Mouse (Mus musculus) CH12.LX (cell line): Measurements from ENCODE around the gene Prkca. TPM values are rescaled to one million over a fixed set of nuclear protein-coding genes. Genes with fewer than 3 reads are reported as not detected.
A peak's percentile ranks its signal among the peaks of the same experiment; 100 is the strongest.

Source experiments
- DNase-seq: peaks from one replicate; pipeline ENCODE4 v3.0.0-alpha.2; 2013; ENCODE audit errors: extremely low read depth
- H3K27ac ChIP-seq: 2 replicates; pipeline ENCODE4 v1.5.1; 2012; ENCODE audit warnings: low read depth, mild to moderate bottlenecking, control low read depth, moderate library complexity; ENCODE audit not compliant: insufficient read depth
- H3K27me3 ChIP-seq: replicated peaks from 2 replicates; pipeline ENCODE3; 2012; ENCODE audit warnings: inconsistent platforms
- H3K36me3 ChIP-seq, 2 experiments: replicated peaks in 1 of 2; 2 replicates each; pipeline versions ENCODE3 to v1.6.1; 2012; ENCODE audit warnings: inconsistent platforms in 1 of 2, low read length in 1 of 2, mild to moderate bottlenecking in 1 of 2, mixed read lengths in 1 of 2, moderate library complexity in 1 of 2; ENCODE audit not compliant: control insufficient read depth in 1 of 2, insufficient read depth in 1 of 2
- H3K4me1 ChIP-seq, 2 experiments: 2 replicates each; pipeline ENCODE4 v1.6.1; 2012; ENCODE audit warnings: inconsistent platforms in 1 of 2, moderate library complexity in 1 of 2; ENCODE audit not compliant: insufficient read depth in 2 of 2, control insufficient read depth in 1 of 2
- H3K4me2 ChIP-seq: 2 replicates; pipeline ENCODE4 v1.6.1; 2012; ENCODE audit warnings: low read depth, mild to moderate bottlenecking, control low read depth; ENCODE audit not compliant: poor library complexity, insufficient read depth, severe bottlenecking
- H3K4me3 ChIP-seq, 3 experiments: fragments of 150-350 bp in 1 of 3; sonication (generic) in 1 of 3; replicated peaks in 1 of 3; 2 replicates each; pipeline versions ENCODE3 to v1.5.1; 2011 to 2012; ENCODE audit warnings: low read depth in 2 of 3, low read length in 2 of 3, mild to moderate bottlenecking in 2 of 3, moderate library complexity in 2 of 3, control low read depth in 1 of 3, improper control_type of control experiment in 1 of 3, inconsistent platforms in 1 of 3, mixed read lengths in 1 of 3; ENCODE audit not compliant: poor library complexity in 1 of 3
- H3K79me2 ChIP-seq: replicated peaks from 2 replicates; pipeline ENCODE4 v1.6.1; 2012; ENCODE audit warnings: mild to moderate bottlenecking, moderate library complexity; ENCODE audit not compliant: control insufficient read depth, poor library complexity, insufficient read depth, severe bottlenecking; ENCODE audit errors: extremely low read depth
- H3K9ac ChIP-seq: 2 replicates; pipeline ENCODE4 v1.6.1; 2012; ENCODE audit warnings: low read depth, mild to moderate bottlenecking, control low read depth, moderate library complexity; ENCODE audit not compliant: insufficient read depth
- H3K9me3 ChIP-seq: replicated peaks from 2 replicates; pipeline ENCODE3; 2012; ENCODE audit warnings: low read length, inconsistent platforms, mixed read lengths
- BHLHE40 ChIP-seq: IDR thresholded peaks from 2 replicates; pipeline ENCODE4 v1.6.1; 2011; ENCODE audit warnings: mild to moderate bottlenecking, low read depth, low read length, improper control_type of control experiment
- CHD1 ChIP-seq: IDR thresholded peaks from 2 replicates; pipeline ENCODE4 v1.6.1; 2012; ENCODE audit warnings: low read depth, low read length, improper control_type of control experiment, inconsistent platforms
- CHD2 ChIP-seq: IDR thresholded peaks from 2 replicates; pipeline ENCODE4 v1.6.1; 2011; ENCODE audit warnings: low read length, improper control_type of control experiment
- CTCF ChIP-seq, 2 experiments: IDR thresholded peaks in 1 of 2; conservative IDR thresholded peaks in 1 of 2; 2 replicates each; pipeline ENCODE4 v1.5.1; 2011 to 2012; ENCODE audit warnings: low read depth in 2 of 2, low read length in 2 of 2, improper control_type of control experiment in 1 of 2, inconsistent platforms in 1 of 2, mild to moderate bottlenecking in 1 of 2, moderate library complexity in 1 of 2
- E2F4 ChIP-seq: IDR thresholded peaks from 2 replicates; pipeline ENCODE4 v1.6.1; 2011; ENCODE audit warnings: low read depth, low read length, improper control_type of control experiment; ENCODE audit not compliant: insufficient replicate concordance
- ELF1 ChIP-seq: IDR thresholded peaks from 2 replicates; pipeline ENCODE4 v1.6.1; 2014; ENCODE audit warnings: low read depth, mild to moderate bottlenecking, inconsistent platforms, low read length, improper control_type of control experiment
- EP300 ChIP-seq: IDR thresholded peaks from 2 replicates; pipeline ENCODE4 v1.6.1; 2011; ENCODE audit warnings: low read length, improper control_type of control experiment
- ETS1 ChIP-seq: conservative IDR thresholded peaks from 2 replicates; pipeline ENCODE4 v1.6.1; 2012; ENCODE audit warnings: low read depth, mild to moderate bottlenecking, inconsistent platforms, low read length, improper control_type of control experiment, moderate library complexity
- GABPA ChIP-seq: IDR thresholded peaks from 2 replicates; pipeline ENCODE4 v1.6.1; 2012; ENCODE audit warnings: low read depth, low read length, improper control_type of control experiment, inconsistent platforms; ENCODE audit not compliant: insufficient replicate concordance
- HCFC1 ChIP-seq: IDR thresholded peaks from 2 replicates; pipeline ENCODE4 v1.6.1; 2012; ENCODE audit warnings: low read depth, mild to moderate bottlenecking, inconsistent platforms, low read length, improper control_type of control experiment
- IRF4 ChIP-seq: IDR thresholded peaks from 2 replicates; pipeline ENCODE4 v1.6.1; 2014; ENCODE audit warnings: low read depth, mild to moderate bottlenecking, inconsistent platforms, low read length, improper control_type of control experiment
- JUN ChIP-seq: IDR thresholded peaks from 2 replicates; pipeline ENCODE4 v1.6.1; 2011; ENCODE audit warnings: low read depth, mild to moderate bottlenecking, low read length, improper control_type of control experiment, moderate library complexity; ENCODE audit not compliant: insufficient read depth
- JUND ChIP-seq: conservative IDR thresholded peaks from 2 replicates; pipeline ENCODE4 v1.6.1; 2011; ENCODE audit warnings: low read depth, low read length, improper control_type of control experiment
- KAT2A ChIP-seq: IDR thresholded peaks from 2 replicates; pipeline ENCODE4 v1.6.1; 2012; ENCODE audit warnings: low read length, improper control_type of control experiment, inconsistent platforms; ENCODE audit not compliant: insufficient replicate concordance
- MAFK ChIP-seq: IDR thresholded peaks from 2 replicates; pipeline ENCODE4 v1.6.1; 2011; ENCODE audit warnings: low read length, improper control_type of control experiment; ENCODE audit not compliant: insufficient replicate concordance
- MAX ChIP-seq: IDR thresholded peaks from 2 replicates; pipeline ENCODE4 v1.6.1; 2011; ENCODE audit warnings: low read length, improper control_type of control experiment
- MAZ ChIP-seq: IDR thresholded peaks from 2 replicates; pipeline ENCODE4 v1.6.1; 2012; ENCODE audit warnings: low read depth, mild to moderate bottlenecking, inconsistent platforms, low read length, improper control_type of control experiment, moderate library complexity
- MEF2A ChIP-seq: IDR thresholded peaks from 2 replicates; pipeline ENCODE4 v1.6.1; 2014; ENCODE audit warnings: low read depth, mild to moderate bottlenecking, inconsistent platforms, low read length, improper control_type of control experiment, borderline replicate concordance
- MXI1 ChIP-seq: IDR thresholded peaks from 2 replicates; pipeline ENCODE4 v1.6.1; 2011; ENCODE audit warnings: mild to moderate bottlenecking, low read depth, low read length, improper control_type of control experiment
- MYC ChIP-seq: IDR thresholded peaks from 2 replicates; pipeline ENCODE4 v1.6.1; 2011; ENCODE audit warnings: low read depth, mild to moderate bottlenecking, improper control_type of control experiment, low read length
- NELFE ChIP-seq: IDR thresholded peaks from 2 replicates; pipeline ENCODE4 v1.6.1; 2011; ENCODE audit warnings: low read depth, low read length, improper control_type of control experiment
- NRF1 ChIP-seq: IDR thresholded peaks from 2 replicates; pipeline ENCODE4 v1.6.1; 2014; ENCODE audit warnings: low read depth, mild to moderate bottlenecking, inconsistent platforms, low read length, improper control_type of control experiment, moderate library complexity
- PAX5 ChIP-seq: IDR thresholded peaks from 2 replicates; pipeline ENCODE4 v1.6.1; 2012; ENCODE audit warnings: low read length, inconsistent platforms, mixed read lengths
- POLR2A ChIP-seq: IDR thresholded peaks from 2 replicates; pipeline ENCODE4 v1.6.1; 2011; ENCODE audit warnings: low read depth, mild to moderate bottlenecking, improper control_type of control experiment, low read length
- POLR2AphosphoS2 ChIP-seq: IDR thresholded peaks from 2 replicates; pipeline ENCODE4 v1.6.1; 2011; ENCODE audit warnings: low read depth, low read length, improper control_type of control experiment
- RAD21 ChIP-seq: IDR thresholded peaks from 2 replicates; pipeline ENCODE4 v1.6.1; 2011; ENCODE audit warnings: low read depth, mild to moderate bottlenecking, low read length, improper control_type of control experiment, moderate library complexity
- RCOR1 ChIP-seq: conservative IDR thresholded peaks from 2 replicates; pipeline ENCODE4 v1.6.1; 2012; ENCODE audit warnings: low read depth, mild to moderate bottlenecking, inconsistent platforms, low read length, improper control_type of control experiment
- SIN3A ChIP-seq: IDR thresholded peaks from 2 replicates; pipeline ENCODE4 v1.6.1; 2012; ENCODE audit warnings: low read length, improper control_type of control experiment, inconsistent platforms
- SMC3 ChIP-seq: IDR thresholded peaks from 2 replicates; pipeline ENCODE4 v1.6.1; 2011; ENCODE audit warnings: low read depth, low read length, improper control_type of control experiment
- TBP ChIP-seq: conservative IDR thresholded peaks from 2 replicates; pipeline ENCODE4 v1.6.1; 2011; ENCODE audit warnings: low read depth, low read length, improper control_type of control experiment
- TCF12 ChIP-seq: IDR thresholded peaks from 2 replicates; pipeline ENCODE4 v1.6.1; 2014; ENCODE audit warnings: low read depth, mild to moderate bottlenecking, inconsistent platforms, low read length, improper control_type of control experiment
- UBTF ChIP-seq: IDR thresholded peaks from 2 replicates; pipeline ENCODE4 v1.6.1; 2012; ENCODE audit warnings: low read depth, mild to moderate bottlenecking, inconsistent platforms, low read length, improper control_type of control experiment, moderate library complexity
- USF1 ChIP-seq: IDR thresholded peaks from 2 replicates; pipeline ENCODE4 v1.6.1; 2014; ENCODE audit warnings: low read depth, mild to moderate bottlenecking, inconsistent platforms, low read length, improper control_type of control experiment
- USF2 ChIP-seq: conservative IDR thresholded peaks from 2 replicates; pipeline ENCODE4 v1.6.1; 2011; ENCODE audit warnings: low read depth, low read length, improper control_type of control experiment
- ZC3H11A ChIP-seq: IDR thresholded peaks from 2 replicates; pipeline ENCODE4 v1.6.1; 2012; ENCODE audit warnings: low read depth, mild to moderate bottlenecking, inconsistent platforms, low read length, improper control_type of control experiment
- ZKSCAN1 ChIP-seq: IDR thresholded peaks from 2 replicates; pipeline ENCODE4 v1.6.1; 2012; ENCODE audit warnings: low read depth, inconsistent platforms, low read length, improper control_type of control experiment, borderline replicate concordance
- ZMIZ1 ChIP-seq: IDR thresholded peaks from 2 replicates; pipeline ENCODE4 v1.6.1; 2012; ENCODE audit warnings: low read depth, mild to moderate bottlenecking, inconsistent platforms, low read length, improper control_type of control experiment
- ZNF384 ChIP-seq: IDR thresholded peaks from 2 replicates; pipeline ENCODE4 v1.6.1; 2012; ENCODE audit warnings: low read depth, low read length, improper control_type of control experiment, inconsistent platforms
- dilution Hi-C: fragments of 300-500 bp; cut with MboI; formaldehyde crosslinking; loops from 2 replicates; pipeline ENCODE4 v1.14.3; 2020; ENCODE audit warnings: low sequenced_read_pairs; ENCODE audit not compliant: extremely low pct_unique_long_range_greater_than_20kb, extremely low pct_ligation_motif_present
- in situ Hi-C: fragments of 300-500 bp; cut with MboI; formaldehyde crosslinking; loops from 3 replicates; pipeline ENCODE4 v1.14.3; 2019; ENCODE audit warnings: low sequenced_read_pairs, low pct_ligation_motif_present, low pct_unique_long_range_greater_than_20kb, mixed read lengths
- polyA plus RNA-seq: library from polyadenylated mRNA; unstranded; fragments of >175 nt; gene quantifications from 2 replicates; pipeline ENCODE4 v1.2.1, GENCODE M21; 2012; ENCODE audit warnings: low read depth; ENCODE audit not compliant: insufficient read length
- total RNA-seq, 2 experiments: library from RNA; depleted of rRNA; stranded (reverse); fragments of 300-350 nt in 1 of 2; fragments of >200 nt in 1 of 2; gene quantifications; 2 replicates each; pipeline ENCODE4 v1.2.3; 2012 to 2014

The Prkca gene
- total and polyA plus RNA-seq, 3 experiments: 40.0 to 107 (median 43.7) TPM

DNA sequence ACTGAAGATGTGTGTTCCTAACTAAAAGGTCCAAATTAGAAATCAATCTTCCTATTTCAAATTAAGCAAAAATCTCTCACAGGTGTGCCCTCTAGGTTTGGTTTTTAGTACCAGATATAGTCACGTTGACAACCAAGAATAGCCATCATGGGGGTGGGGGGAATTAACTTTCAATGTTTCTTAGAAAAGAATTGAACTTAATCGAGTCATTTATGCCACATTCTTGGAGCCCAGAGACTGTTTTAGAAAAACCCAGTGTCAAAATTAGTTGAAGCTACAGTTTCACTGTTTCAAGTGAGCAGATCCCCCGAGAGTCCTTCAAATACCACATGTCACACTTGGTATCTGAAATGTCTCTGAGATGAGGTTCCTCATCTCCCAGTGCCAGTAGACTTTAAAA is 173.6 kb downstream of the Prkca start:
- peak overlapping the region; percentile 58; the same call in 1 of the 2 replicates for H3K27ac ChIP-seq
- H3K9ac ChIP-seq: peak overlapping the region; percentile 26; the same call in 1 of the 2 replicates
- no peaks in the 10 kb centered on the region for H3K27me3 ChIP-seq
- in situ Hi-C loops: no loop called here
- peaks cover 2 to 25% of the 10 kb centered on the region in 2 experiments for H3K36me3 ChIP-seq
- H3K9me3 ChIP-seq: peaks cover 6% of the 10 kb centered on the region
- no peak for TF ChIP-seq RAD21
- TF ChIP-seq POLR2AphosphoS2: no peak
- TF ChIP-seq PAX5: no peak
- no peak for TF ChIP-seq CHD2
- TF ChIP-seq BHLHE40: peak; percentile 84
- TF ChIP-seq POLR2A: no peak
- TF ChIP-seq UBTF: no peak
- TF ChIP-seq TCF12: no peak
- TF ChIP-seq JUN: no peak
- TF ChIP-seq MAFK: no peak
- TF ChIP-seq ZC3H11A: no peak
- no peak for TF ChIP-seq ZMIZ1
- TF ChIP-seq CHD1: no peak
- TF ChIP-seq CTCF (conservative IDR thresholded peaks at IDR 0.05 in 1 of 2, IDR thresholded peaks at IDR 0.05 in 1 of 2; ENCODE audit: low read depth in 2 of 2, low read length in 2 of 2): no peak
- peak; percentile 93 for TF ChIP-seq MEF2A
- peak; percentile 52; the same call in 1 of the 2 replicates for TF ChIP-seq EP300
- TF ChIP-seq SIN3A: no peak
- no peak for TF ChIP-seq USF1
- peak; percentile 56; the same call in 1 of the 2 replicates for TF ChIP-seq IRF4
- no peak for TF ChIP-seq TBP
- no peak for TF ChIP-seq E2F4
- no peak for TF ChIP-seq SMC3
- no peak for TF ChIP-seq MAZ
- TF ChIP-seq USF2: 0 out of 2 replicates have a peak, but pooled peaks have one; percentile 6
- no peak for TF ChIP-seq ELF1
- TF ChIP-seq NELFE: no peak
- TF ChIP-seq JUND: no peak
- no peak for TF ChIP-seq KAT2A
- no peak for TF ChIP-seq HCFC1
- TF ChIP-seq RCOR1: no peak
- no peak for TF ChIP-seq MXI1
- TF ChIP-seq ZKSCAN1: no peak
- no peak for TF ChIP-seq ZNF384
- no peak for TF ChIP-seq MYC
- TF ChIP-seq GABPA: no peak
- TF ChIP-seq NRF1: no peak
- TF ChIP-seq MAX: no peak
- peak; percentile 62; the same call in 1 of the 2 replicates for TF ChIP-seq ETS1
- H3K79me2 ChIP-seq: no peaks in the 10 kb centered on the region; the same call in 1 of the 2 replicates
- no peak for DNase-seq
- dilution Hi-C loops: no loop called here
- no peak overlapping the region for H3K4me3 ChIP-seq
- H3K4me1 ChIP-seq: peaks cover 31 to 84% of the 10 kb centered on the region in 2 experiments
- no peak overlapping the region; the same call in 1 of the 2 replicates for H3K4me2 ChIP-seq
